Mouse (Mus musculus): Measurements from ENCODE around the gene Rbm47. TPM values are rescaled to one million over a fixed set of nuclear protein-coding genes. Genes with fewer than 3 reads are reported as not detected.

Rbm47 gene
- polyA plus RNA-seq (2014; fragmentation: Nextera tagmentation; extraction: Ambion mirVana) = 51.1 and 53.2 TPM in 2 replicates

GRCm38 (mm10) chr5:66173018-66173417 is at the start of gene Rbm47:
Rbm47 (minus strand) TSS chr5:66173118.
- H3K27me3 ChIP-seq (ENCODE audit: control insufficient read depth, insufficient read depth, low read length) = no peaks in the 10 kb centered on the region
- no peak for ATAC-seq (ENCODE audit: insufficient number of reproducible peaks, insufficient read depth, low FRiP score, low read depth)
- H3K36me3 ChIP-seq (ENCODE audit: control insufficient read depth, insufficient read depth, low read length) = no peaks in the 10 kb centered on the region
- no peak within 1 kb of the TSS for H3K4me3 ChIP-seq (ENCODE audit: low read depth, low read length)
- no peak within 1 kb of the TSS for H3K9ac ChIP-seq (replicated peaks; ENCODE audit: low read depth, low read length)
- no peak within 1 kb of the TSS for H3K27ac ChIP-seq (ENCODE audit: low read length)
- H3K9me3 ChIP-seq (ENCODE audit: control insufficient read depth, low read depth, low read length) = no peaks in the 10 kb centered on the region
- H3K4me1 ChIP-seq (ENCODE audit: control insufficient read depth, insufficient read depth, low read length) = no peaks in the 10 kb centered on the region
- WGBS = 89% methylated on average over 2 of the region's 2 CpGs
- no peak within 1 kb of the TSS for H3K4me2 ChIP-seq (replicated peaks; ENCODE audit: low read depth, low read length)

- peaks cover 13% of the 10 kb centered on the region; the same call in 1 of the 2 replicates for H3K4me1 ChIP-seq (ENCODE audit: control insufficient read depth, insufficient read depth, low read length)
- no peak overlapping the region for H3K27ac ChIP-seq (ENCODE audit: low read length)
- no peaks in the 10 kb centered on the region for H3K36me3 ChIP-seq (ENCODE audit: control insufficient read depth, insufficient read depth, low read length)
- H3K4me2 ChIP-seq (replicated peaks; ENCODE audit: low read depth, low read length) = no peak overlapping the region
- no peak overlapping the region for H3K4me3 ChIP-seq (ENCODE audit: low read depth, low read length)
- H3K27me3 ChIP-seq (ENCODE audit: control insufficient read depth, insufficient read depth, low read length) = no peaks in the 10 kb centered on the region
- no peaks in the 10 kb centered on the region for H3K9me3 ChIP-seq (ENCODE audit: control insufficient read depth, low read depth, low read length)
- no peak overlapping the region for H3K9ac ChIP-seq (replicated peaks; ENCODE audit: low read depth, low read length)
- whole genome bisulfite sequencing = 60% methylated on average over 9 of the region's 9 CpGs
- 0 out of 2 replicates have a peak, but pooled peaks have one; percentile 37 for ATAC-seq (ENCODE audit: insufficient number of reproducible peaks, insufficient read depth, low FRiP score, low read depth)
Measured at GRCm38 (mm10) chr5:66220620-66221019, 47.7 kb upstream of the Rbm47 start.

GRCm38 (mm10) chr5:66219692-66220091 is 46.8 kb upstream of the Rbm47 start:
- Histone ChIP-seq H3K4me3 (ENCODE audit: low read depth, low read length) (no peak overlapping the region), H3K27me3 (ENCODE audit: control insufficient read depth, insufficient read depth, low read length) (no peaks in the 10 kb centered on the region), H3K27ac (ENCODE audit: low read length) (no peak overlapping the region), H3K9me3 (ENCODE audit: control insufficient read depth, low read depth, low read length) (no peaks in the 10 kb centered on the region), H3K36me3 (ENCODE audit: control insufficient read depth, insufficient read depth, low read length) (no peaks in the 10 kb centered on the region), H3K9ac (replicated peaks; ENCODE audit: low read depth, low read length) (no peak overlapping the region), H3K4me2 (replicated peaks; ENCODE audit: low read depth, low read length) (peak overlapping the region; percentile 20; the same call in 1 of the 2 replicates), H3K4me1 (ENCODE audit: control insufficient read depth, insufficient read depth, low read length) (peaks cover 13% of the 10 kb centered on the region; the same call in 1 of the 2 replicates)
- 0 out of 2 replicates have a peak, but pooled peaks have one; percentile 38 for ATAC-seq (ENCODE audit: insufficient number of reproducible peaks, insufficient read depth, low FRiP score, low read depth)
- 23% methylated on average over 6 of the region's 6 CpGs for WGBS

GRCm38 (mm10) chr5:66215569-66216277 is 42.8 kb upstream of the Rbm47 start:
- WGBS = 48% methylated on average over 10 of the region's 10 CpGs
- Histone ChIP-seq H3K4me3 (ENCODE audit: low read depth, low read length) (no peak overlapping the region), H3K27ac (ENCODE audit: low read length) (no peak overlapping the region), H3K4me2 (replicated peaks; ENCODE audit: low read depth, low read length) (no peak overlapping the region), H3K36me3 (ENCODE audit: control insufficient read depth, insufficient read depth, low read length) (no peaks in the 10 kb centered on the region), H3K9ac (replicated peaks; ENCODE audit: low read depth, low read length) (no peak overlapping the region), H3K9me3 (ENCODE audit: control insufficient read depth, low read depth, low read length) (no peaks in the 10 kb centered on the region), H3K4me1 (ENCODE audit: control insufficient read depth, insufficient read depth, low read length) (peaks cover 13% of the 10 kb centered on the region; the same call in 1 of the 2 replicates), H3K27me3 (ENCODE audit: control insufficient read depth, insufficient read depth, low read length) (no peaks in the 10 kb centered on the region)
- no peak for ATAC-seq (ENCODE audit: insufficient number of reproducible peaks, insufficient read depth, low FRiP score, low read depth)

- H3K9me3 ChIP-seq (ENCODE audit: control insufficient read depth, low read depth, low read length) = no peaks in the 10 kb centered on the region
- ATAC-seq (ENCODE audit: insufficient number of reproducible peaks, insufficient read depth, low FRiP score, low read depth) = no peak
- no peak overlapping the region for H3K27ac ChIP-seq (ENCODE audit: low read length)
- no peak overlapping the region for H3K4me3 ChIP-seq (ENCODE audit: low read depth, low read length)
- 54% methylated on average over 7 of the region's 7 CpGs for WGBS
- no peaks in the 10 kb centered on the region for H3K27me3 ChIP-seq (ENCODE audit: control insufficient read depth, insufficient read depth, low read length)
- H3K9ac ChIP-seq (replicated peaks; ENCODE audit: low read depth, low read length) = no peak overlapping the region
- H3K36me3 ChIP-seq (ENCODE audit: control insufficient read depth, insufficient read depth, low read length) = no peaks in the 10 kb centered on the region
- no peak overlapping the region for H3K4me2 ChIP-seq (replicated peaks; ENCODE audit: low read depth, low read length)
- peaks cover 11% of the 10 kb centered on the region; the same call in 1 of the 2 replicates for H3K4me1 ChIP-seq (ENCODE audit: control insufficient read depth, insufficient read depth, low read length)
Measured at GRCm38 (mm10) chr5:66214395-66214935, 41.5 kb upstream of the Rbm47 start.

GRCm38 (mm10) chr5:66209532-66210176 is 36.7 kb upstream of the Rbm47 start:
- no peak for ATAC-seq (ENCODE audit: insufficient number of reproducible peaks, insufficient read depth, low FRiP score, low read depth)

GRCm38 (mm10) chr5:66204966-66205365 is 32.0 kb upstream of the Rbm47 start:
- H3K27ac ChIP-seq (ENCODE audit: low read length) = no peak overlapping the region
- no peaks in the 10 kb centered on the region for H3K4me1 ChIP-seq (ENCODE audit: control insufficient read depth, insufficient read depth, low read length)
- no peaks in the 10 kb centered on the region for H3K36me3 ChIP-seq (ENCODE audit: control insufficient read depth, insufficient read depth, low read length)
- ATAC-seq (ENCODE audit: insufficient number of reproducible peaks, insufficient read depth, low FRiP score, low read depth) = no peak
- no peak overlapping the region for H3K4me3 ChIP-seq (ENCODE audit: low read depth, low read length)
- 76% methylated on average over 4 of the region's 4 CpGs for WGBS
- no peaks in the 10 kb centered on the region for H3K27me3 ChIP-seq (ENCODE audit: control insufficient read depth, insufficient read depth, low read length)
- no peaks in the 10 kb centered on the region for H3K9me3 ChIP-seq (ENCODE audit: control insufficient read depth, low read depth, low read length)
- no peak overlapping the region for H3K4me2 ChIP-seq (replicated peaks; ENCODE audit: low read depth, low read length)
- H3K9ac ChIP-seq (replicated peaks; ENCODE audit: low read depth, low read length) = no peak overlapping the region

More at GRCm38 (mm10) chr5:66209532-66210176, 36.7 kb upstream of the Rbm47 start:
- Histone ChIP-seq H3K9ac (replicated peaks; ENCODE audit: low read depth, low read length) (no peak overlapping the region), H3K27me3 (ENCODE audit: control insufficient read depth, insufficient read depth, low read length) (no peaks in the 10 kb centered on the region), H3K4me3 (ENCODE audit: low read depth, low read length) (no peak overlapping the region), H3K4me2 (replicated peaks; ENCODE audit: low read depth, low read length) (no peak overlapping the region), H3K9me3 (ENCODE audit: control insufficient read depth, low read depth, low read length) (no peaks in the 10 kb centered on the region), H3K27ac (ENCODE audit: low read length) (no peak overlapping the region), H3K4me1 (ENCODE audit: control insufficient read depth, insufficient read depth, low read length) (no peaks in the 10 kb centered on the region), H3K36me3 (ENCODE audit: control insufficient read depth, insufficient read depth, low read length) (no peaks in the 10 kb centered on the region)
- 72% methylated on average over 5 of the region's 5 CpGs for WGBS

GRCm38 (mm10) chr5:66203424-66203823 is 30.5 kb upstream of the Rbm47 start:
- H3K9me3 ChIP-seq (ENCODE audit: control insufficient read depth, low read depth, low read length) = no peaks in the 10 kb centered on the region
- no peak overlapping the region for H3K9ac ChIP-seq (replicated peaks; ENCODE audit: low read depth, low read length)
- no peak overlapping the region for H3K27ac ChIP-seq (ENCODE audit: low read length)
- ATAC-seq (ENCODE audit: insufficient number of reproducible peaks, insufficient read depth, low FRiP score, low read depth) = no peak
- H3K4me3 ChIP-seq (ENCODE audit: low read depth, low read length) = no peak overlapping the region
- no peak overlapping the region for H3K4me2 ChIP-seq (replicated peaks; ENCODE audit: low read depth, low read length)
- H3K27me3 ChIP-seq (ENCODE audit: control insufficient read depth, insufficient read depth, low read length) = no peaks in the 10 kb centered on the region
- 91% methylated on average over 1 of the region's 1 CpGs for WGBS
- H3K4me1 ChIP-seq (ENCODE audit: control insufficient read depth, insufficient read depth, low read length) = no peaks in the 10 kb centered on the region
- no peaks in the 10 kb centered on the region for H3K36me3 ChIP-seq (ENCODE audit: control insufficient read depth, insufficient read depth, low read length)

Data from stomach, embryonic 14.5 days (tissue).